Mouse (Mus musculus) heart, postnatal 0 days (tissue): ENCODE data around the gene Dennd1a.

ENCODE experiments used
- CTCF ChIP-seq: IDR thresholded peaks from 2 replicates; pipeline ENCODE4 v1.5.1; 2016; ENCODE audit warnings: antibody characterized with exemption, control low read depth, low read depth
- EP300 ChIP-seq: IDR thresholded peaks from 2 replicates; pipeline ENCODE4 v1.6.1; 2016; ENCODE audit warnings: antibody characterized with exemption, low read depth

GRCm38 (mm10) chr2:38286733-38287551, at the start of gene Dennd1a:
- TF ChIP-seq CTCF (no peak), EP300 (no peak; the same call in 1 of the 2 replicates)
